Mouse (Mus musculus): ENCODE results near the gene Cd101. TPM values are rescaled to one million over a fixed set of nuclear protein-coding genes. Genes with fewer than 3 reads are reported as not detected.

The Cd101 gene
- polyA plus RNA-seq (2014; fragmentation: Illumina TruSeq; extraction: RNeasy Lipid Tissue Mini Kit (QIAGEN cat#74804); ENCODE audit: low read depth, low replicate concordance) = not detected

GRCm38 (mm10) chr3:101029339-101029738, at the start of gene Cd101:
TSS of gene Cd101 (minus strand) at chr3:101029556.

GRCm38 (mm10) chr3:100969176-100969917, 60.0 kb downstream of the Cd101 start, which contains the start of gene Ttf2:
TSS of gene Ttf2 (minus strand) at chr3:100969663.

Other genes with a start within 250 kb of the Cd101 start
- gene Vtcn1, start 204.1 kb downstream of the Cd101 start, polyA plus RNA-seq (2014; fragmentation: Illumina TruSeq; extraction: RNeasy Lipid Tissue Mini Kit (QIAGEN cat#74804); ENCODE audit: low read depth, low replicate concordance) = not detected
- 0.23 TPM for gene Trim45, start 107.4 kb downstream of the Cd101 start, polyA plus RNA-seq (2014; fragmentation: Illumina TruSeq; extraction: RNeasy Lipid Tissue Mini Kit (QIAGEN cat#74804); ENCODE audit: low read depth, low replicate concordance)
- 6.6 TPM for gene Ttf2, start 59.9 kb downstream of the Cd101 start, polyA plus RNA-seq (2014; fragmentation: Illumina TruSeq; extraction: RNeasy Lipid Tissue Mini Kit (QIAGEN cat#74804); ENCODE audit: low read depth, low replicate concordance)
- 23.9 TPM for gene Ptgfrn, start 80.7 kb upstream of the Cd101 start, polyA plus RNA-seq (2014; fragmentation: Illumina TruSeq; extraction: RNeasy Lipid Tissue Mini Kit (QIAGEN cat#74804); ENCODE audit: low read depth, low replicate concordance)

Data from adrenal gland, adult 10 weeks (tissue).